Mouse (Mus musculus): ENCODE data around the gene Gnl3l. TPM values are rescaled to one million over a fixed set of nuclear protein-coding genes. Genes with fewer than 3 reads are reported as not detected.
A peak's percentile ranks its signal among the peaks of the same experiment; 100 is the strongest.

The Gnl3l gene
- 48.2 and 69.1 TPM in 2 replicates for polyA plus RNA-seq (2012; rRNA removed)

DNA sequence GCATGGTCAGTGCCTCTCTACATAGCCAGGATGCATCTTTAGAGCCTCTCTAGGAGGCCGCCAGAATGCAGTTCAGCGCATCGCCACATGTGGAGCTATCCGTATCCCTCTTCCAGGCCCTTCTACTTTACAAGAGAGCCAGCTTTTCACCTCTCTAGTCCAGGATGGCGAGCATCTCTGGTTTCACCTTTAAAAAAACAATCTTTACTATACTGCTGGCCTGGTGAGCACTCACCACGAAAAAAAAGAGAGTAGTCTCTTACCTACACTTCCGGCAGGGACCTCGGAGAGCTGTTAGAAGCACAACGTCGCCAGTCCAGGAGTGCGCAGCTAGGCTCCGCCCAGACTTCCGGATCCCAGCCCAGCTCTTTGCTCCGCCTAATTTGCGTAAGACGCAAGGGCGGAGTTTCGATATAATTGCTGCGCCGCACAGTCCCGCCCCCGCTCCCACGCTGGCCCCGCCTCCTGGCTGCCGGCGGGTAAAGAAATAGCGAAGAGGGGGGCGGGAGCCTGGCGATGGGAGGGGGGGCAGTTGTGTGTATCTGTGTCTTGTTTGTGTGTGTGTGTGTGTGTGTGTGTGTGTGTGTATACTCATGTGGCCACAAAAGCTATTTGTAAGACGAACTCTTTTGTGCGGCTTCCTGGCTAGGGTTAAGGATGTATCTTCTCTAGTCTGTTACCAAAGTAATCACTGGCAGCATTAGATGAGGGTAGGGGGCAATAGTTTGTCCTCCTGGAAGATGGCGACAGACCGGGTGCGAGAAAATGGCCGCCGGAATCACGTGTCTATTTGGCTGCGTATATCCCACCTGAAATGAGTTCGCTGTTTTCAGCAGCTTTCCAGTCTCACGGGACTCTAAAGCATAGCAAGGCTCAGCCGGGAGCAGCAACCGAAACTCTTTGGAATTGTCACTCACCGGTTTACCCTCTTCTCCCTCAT is at the start of gene Gnl3l:
Gene Gnl3l (minus strand): TSS at position 385 of the 940 bp plus-strand sequence.
- TF ChIP-seq CTCF (IDR thresholded peaks at IDR 0.05; ENCODE audit: borderline replicate concordance, extremely low read depth, insufficient read depth, insufficient read length) (peak; percentile 53; the same call in 1 of the 2 replicates), POLR2A (IDR thresholded peaks at IDR 0.05; ENCODE audit: borderline replicate concordance, extremely low read depth, insufficient read depth, insufficient read length, poor library complexity, severe bottlenecking) (0 out of 2 replicates have a peak, but pooled peaks have one; percentile 13)
- DNase-seq (ENCODE audit: low read depth): peak; percentile 98

DNA sequence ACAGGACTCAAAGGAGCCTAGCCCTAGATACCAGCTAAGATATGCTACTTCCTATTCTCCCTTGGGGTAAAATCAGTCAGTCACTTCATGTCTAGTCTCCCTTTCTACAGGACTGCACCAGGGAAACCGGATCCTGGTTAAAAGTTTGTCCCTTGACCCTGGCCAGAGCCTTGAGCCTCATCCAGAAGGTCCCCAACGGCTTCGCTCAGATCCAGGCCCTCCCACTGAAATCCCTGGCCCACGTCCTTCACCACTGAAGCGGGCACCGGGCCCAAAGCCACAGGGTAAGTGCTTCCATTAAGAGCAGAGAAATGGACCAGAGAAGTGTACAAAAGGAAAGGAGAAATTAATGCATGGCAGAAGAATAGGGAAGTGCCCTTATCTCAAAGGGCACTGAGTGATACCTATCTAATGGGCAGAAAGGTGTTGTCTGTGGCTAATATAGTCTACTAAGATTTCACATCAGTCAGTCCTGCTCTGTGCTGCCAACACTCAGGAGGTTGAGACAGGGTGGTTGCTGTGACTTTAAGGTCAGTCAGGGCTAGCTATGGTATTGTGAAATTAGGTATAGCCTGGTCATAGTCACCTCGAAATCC is 49.0 kb upstream of the Gnl3l start:
- no peak for TF ChIP-seq CTCF (IDR thresholded peaks at IDR 0.05; ENCODE audit: borderline replicate concordance, extremely low read depth, insufficient read depth, insufficient read length)
- TF ChIP-seq POLR2A (IDR thresholded peaks at IDR 0.05; ENCODE audit: borderline replicate concordance, extremely low read depth, insufficient read depth, insufficient read length, poor library complexity, severe bottlenecking): no peak
- no peak for DNase-seq (ENCODE audit: low read depth)

DNA sequence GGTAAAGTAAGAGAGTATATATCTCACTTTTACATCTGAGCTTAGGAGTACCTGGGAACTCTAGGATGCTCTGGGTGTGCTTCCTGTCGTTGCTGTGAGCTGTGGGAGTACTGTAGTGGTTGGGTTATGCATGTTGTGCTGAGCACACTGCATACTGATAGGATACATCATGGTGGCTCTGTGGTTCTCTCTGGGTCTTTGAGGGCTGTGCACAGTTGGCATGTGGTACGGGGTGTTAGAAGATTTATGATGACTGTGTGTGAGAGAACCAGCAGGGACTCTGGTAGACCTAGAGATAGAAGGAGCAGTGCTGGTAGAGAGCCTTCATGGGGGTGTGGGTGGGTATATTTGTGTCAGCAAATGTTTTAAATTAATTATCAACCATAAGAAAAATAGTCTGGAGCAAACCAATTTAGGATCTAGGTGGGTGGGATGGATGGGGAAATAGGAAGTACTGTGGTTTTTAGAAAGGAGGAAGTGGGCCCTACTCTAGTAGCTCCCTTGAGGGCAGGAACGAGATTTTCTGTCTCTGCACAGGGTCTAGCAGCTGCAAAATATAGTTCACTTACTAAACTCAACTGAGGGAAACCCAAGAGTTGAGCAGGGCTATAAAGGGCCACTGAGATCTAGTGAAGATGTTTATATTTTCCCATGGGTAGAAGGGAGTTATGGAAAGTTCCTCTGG is 44.6 kb upstream of the Gnl3l start:
- TF ChIP-seq CTCF (IDR thresholded peaks at IDR 0.05; ENCODE audit: borderline replicate concordance, extremely low read depth, insufficient read depth, insufficient read length): no peak
- TF ChIP-seq POLR2A (IDR thresholded peaks at IDR 0.05; ENCODE audit: borderline replicate concordance, extremely low read depth, insufficient read depth, insufficient read length, poor library complexity, severe bottlenecking): no peak
- no peak for DNase-seq (ENCODE audit: low read depth)

- TF ChIP-seq CTCF (IDR thresholded peaks at IDR 0.05; ENCODE audit: borderline replicate concordance, extremely low read depth, insufficient read depth, insufficient read length) (no peak), POLR2A (IDR thresholded peaks at IDR 0.05; ENCODE audit: borderline replicate concordance, extremely low read depth, insufficient read depth, insufficient read length, poor library complexity, severe bottlenecking) (no peak)
- no peak for DNase-seq (ENCODE audit: low read depth)
Observed at GRCm38 (mm10) chrX:151059346-151059745, 42.2 kb upstream of the Gnl3l start.

- peak; percentile 8 for DNase-seq (ENCODE audit: low read depth)
- TF ChIP-seq POLR2A (IDR thresholded peaks at IDR 0.05; ENCODE audit: borderline replicate concordance, extremely low read depth, insufficient read depth, insufficient read length, poor library complexity, severe bottlenecking) (no peak), CTCF (IDR thresholded peaks at IDR 0.05; ENCODE audit: borderline replicate concordance, extremely low read depth, insufficient read depth, insufficient read length) (no peak)
Observed at GRCm38 (mm10) chrX:151055559-151055958, 38.4 kb upstream of the Gnl3l start.

DNA sequence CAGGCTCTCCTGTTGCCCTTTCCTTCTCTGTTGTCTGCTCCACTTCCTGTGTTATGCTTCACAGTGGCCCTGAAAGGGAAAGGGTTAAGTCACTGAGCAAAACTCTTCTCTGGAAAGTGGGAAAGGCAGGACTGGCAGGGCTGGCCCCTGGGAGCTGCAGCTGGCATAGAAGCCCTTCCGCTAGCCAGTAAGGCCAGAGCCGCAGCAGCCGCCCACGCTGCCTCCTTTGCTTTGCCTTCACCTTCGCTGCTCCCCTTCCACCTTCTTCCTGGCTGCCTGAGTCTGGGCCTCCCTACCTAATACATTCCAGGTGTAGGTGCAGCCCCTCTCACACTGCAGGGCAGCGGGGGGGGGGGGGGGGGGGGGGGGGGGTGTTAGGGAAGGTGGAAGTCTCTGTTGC is 37.4 kb upstream of the Gnl3l start:
- TF ChIP-seq CTCF (IDR thresholded peaks at IDR 0.05; ENCODE audit: borderline replicate concordance, extremely low read depth, insufficient read depth, insufficient read length) (no peak), POLR2A (IDR thresholded peaks at IDR 0.05; ENCODE audit: borderline replicate concordance, extremely low read depth, insufficient read depth, insufficient read length, poor library complexity, severe bottlenecking) (no peak)
- DNase-seq (ENCODE audit: low read depth): peak; percentile 1

- peak; percentile 29 for DNase-seq (ENCODE audit: low read depth)
- no peak for TF ChIP-seq CTCF (IDR thresholded peaks at IDR 0.05; ENCODE audit: borderline replicate concordance, extremely low read depth, insufficient read depth, insufficient read length)
- no peak for TF ChIP-seq POLR2A (IDR thresholded peaks at IDR 0.05; ENCODE audit: borderline replicate concordance, extremely low read depth, insufficient read depth, insufficient read length, poor library complexity, severe bottlenecking)
Observed at GRCm38 (mm10) chrX:151050337-151050736, 33.2 kb upstream of the Gnl3l start.

DNA sequence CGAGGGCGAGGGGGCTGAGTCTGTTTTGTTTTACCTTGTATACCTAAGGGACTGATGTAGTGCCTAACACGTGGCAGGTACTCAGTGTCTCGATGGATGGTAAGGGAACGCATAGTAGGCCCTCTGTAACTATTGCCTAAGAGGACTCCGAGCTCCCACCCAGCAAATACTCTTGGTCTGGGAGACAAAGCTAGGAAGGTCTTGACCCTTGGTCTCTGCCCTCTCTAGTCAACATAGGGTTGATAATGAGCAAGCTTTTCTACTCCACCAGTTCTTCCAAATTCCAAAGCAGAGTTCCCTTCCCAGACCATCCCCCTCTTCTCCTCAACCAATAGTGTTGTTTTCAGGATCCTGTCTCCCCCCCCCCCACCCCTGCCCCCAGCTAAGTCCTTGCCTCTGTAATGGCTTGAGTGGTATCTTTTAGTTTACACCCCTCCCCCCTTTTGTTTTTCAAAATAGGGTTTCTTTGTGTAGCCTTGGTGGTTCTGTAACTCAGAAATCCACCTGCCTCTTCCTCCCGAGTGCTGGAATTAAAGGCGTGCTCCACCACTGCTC is 32.6 kb upstream of the Gnl3l start:
- no peak for DNase-seq (ENCODE audit: low read depth)
- TF ChIP-seq POLR2A (IDR thresholded peaks at IDR 0.05; ENCODE audit: borderline replicate concordance, extremely low read depth, insufficient read depth, insufficient read length, poor library complexity, severe bottlenecking) (no peak), CTCF (IDR thresholded peaks at IDR 0.05; ENCODE audit: borderline replicate concordance, extremely low read depth, insufficient read depth, insufficient read length) (no peak)

DNA sequence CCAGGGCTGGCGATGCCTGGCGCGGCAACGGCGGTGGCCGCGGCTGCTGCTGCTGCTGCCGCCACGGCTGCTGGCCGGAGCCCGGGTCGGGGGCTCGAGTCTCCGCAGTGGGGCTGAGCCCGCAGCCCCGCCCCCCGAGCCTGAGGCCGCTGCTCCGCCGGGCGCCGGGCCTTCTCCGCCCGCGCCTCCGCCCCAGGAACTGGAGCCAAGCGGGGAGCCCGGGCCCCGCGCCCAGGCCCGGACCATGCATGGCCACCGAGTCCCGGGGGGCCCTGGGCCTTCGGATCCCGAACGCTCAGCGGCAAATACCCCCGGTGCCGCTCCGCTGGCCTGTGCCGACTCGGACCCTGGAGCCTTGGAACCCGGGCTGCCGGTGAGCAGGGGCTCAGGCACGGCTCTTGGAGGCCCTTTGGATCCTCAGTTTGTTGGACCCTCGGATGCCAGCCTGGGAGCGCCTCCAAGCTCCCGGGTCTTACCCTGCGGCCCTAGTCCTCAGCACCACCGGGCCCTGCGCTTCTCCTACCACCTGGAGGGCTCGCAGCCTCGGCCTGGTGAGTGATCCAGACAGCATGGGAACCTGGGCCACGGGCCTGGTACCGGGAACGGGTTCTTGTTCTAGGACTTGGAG is 30.4 kb upstream of the Gnl3l start:
- TF ChIP-seq POLR2A (IDR thresholded peaks at IDR 0.05; ENCODE audit: borderline replicate concordance, extremely low read depth, insufficient read depth, insufficient read length, poor library complexity, severe bottlenecking) (no peak), CTCF (IDR thresholded peaks at IDR 0.05; ENCODE audit: borderline replicate concordance, extremely low read depth, insufficient read depth, insufficient read length) (no peak)
- DNase-seq (ENCODE audit: low read depth): peak; percentile 47

DNA sequence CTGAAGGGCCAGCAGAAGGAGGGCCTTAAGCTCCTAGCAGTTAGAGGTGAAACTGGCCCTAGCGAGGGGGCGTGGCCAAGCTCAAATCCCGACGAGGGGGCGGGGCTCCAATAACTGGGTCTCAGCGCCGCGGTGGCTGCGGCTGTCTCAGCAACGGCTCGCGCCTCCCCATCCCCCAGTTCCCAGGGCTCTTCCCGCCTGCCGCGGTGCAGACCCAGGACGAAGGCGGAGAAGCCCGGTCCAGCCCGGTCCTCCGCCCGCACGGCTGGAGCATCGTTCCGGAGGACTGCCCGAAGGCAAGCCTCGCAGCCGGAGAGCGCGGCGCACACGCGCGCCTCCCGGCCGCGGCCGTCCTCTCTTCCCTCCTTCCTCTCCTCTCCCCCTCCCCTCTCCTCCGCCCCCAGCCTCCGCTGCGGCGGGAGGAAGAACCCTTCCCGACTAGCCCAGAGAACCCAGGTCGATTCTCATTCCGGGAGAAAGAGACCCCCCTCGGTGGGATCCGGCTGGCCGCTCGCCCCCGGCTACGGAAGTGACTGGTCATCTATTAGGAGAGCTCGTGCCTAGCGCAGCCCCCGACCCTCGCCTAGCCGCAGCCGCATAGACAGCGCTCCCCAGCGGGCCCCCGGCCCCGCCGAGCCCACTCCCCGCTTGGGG is 29.8 kb upstream of the Gnl3l start:
- TF ChIP-seq POLR2A (IDR thresholded peaks at IDR 0.05; ENCODE audit: borderline replicate concordance, extremely low read depth, insufficient read depth, insufficient read length, poor library complexity, severe bottlenecking) (peak; percentile 26; the same call in 1 of the 2 replicates), CTCF (IDR thresholded peaks at IDR 0.05; ENCODE audit: borderline replicate concordance, extremely low read depth, insufficient read depth, insufficient read length) (no peak)
- DNase-seq (ENCODE audit: low read depth): peak; percentile 92

All from brain, embryonic 14.5 days (tissue).